Comparison of ENCODE assay signal across 9 mouse cellular contexts in the genomic region with DNA sequence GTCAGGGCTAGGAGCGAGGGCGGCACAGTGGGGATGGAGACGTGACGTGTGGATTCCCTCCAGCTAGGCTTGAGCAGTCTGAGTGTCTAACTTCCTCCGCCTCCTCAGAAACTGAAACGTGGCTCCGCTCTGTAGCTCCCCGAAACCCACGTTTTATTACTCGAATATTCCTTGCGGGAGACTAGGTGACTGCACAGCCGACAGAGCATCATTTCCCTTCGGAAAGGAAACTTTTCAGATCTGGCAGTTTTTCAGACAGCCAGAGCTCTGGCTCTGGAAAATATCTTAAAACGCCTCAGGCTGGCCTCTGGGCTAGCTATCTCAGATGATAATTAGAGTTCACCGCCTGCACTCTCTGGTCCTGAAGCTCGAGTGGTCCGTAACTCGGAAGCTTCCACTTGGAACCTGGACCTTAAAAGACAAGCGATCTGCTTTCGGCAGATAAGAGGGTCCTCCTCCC. TPM values are rescaled to one million over a fixed set of nuclear protein-coding genes. Genes with fewer than 3 reads are reported as not detected.
DNase-seq lines count a peak whose midpoint lies in the region; ATAC-seq and TF ChIP-seq lines count a peak whose summit lies in the region.
"Had no signal": no experiment of that assay in that cellular context is flagged by ENCODE, and none has a peak within 500 bp of the region (broad histone marks: within the 10 kb centered on the region; RNA-seq: fewer than 3 reads in every experiment).

No protein-coding gene starts in this region.

- H3K27ac ChIP-seq in lung, embryonic 16.5 days (ENCODE audit: low read length) = no peak overlapping the region
- H3K27ac ChIP-seq in left cerebral cortex, adult 2 months = no peak overlapping the region
- peak overlapping the region; percentile 18; the same call in 1 of the 2 replicates for H3K27ac ChIP-seq in midbrain, embryonic 16.5 days (ENCODE audit: low read length)

- H3K4me3 ChIP-seq in lung, embryonic 16.5 days (ENCODE audit: low read length) = peak overlapping the region; percentile 50
- peak overlapping the region; percentile 50 for H3K4me3 ChIP-seq in left cerebral cortex, adult 2 months
- peak overlapping the region; percentile 48 for H3K4me3 ChIP-seq in midbrain, embryonic 16.5 days (ENCODE audit: low read depth, low read length)
- H3K4me3 ChIP-seq in lung, adult 2 months (replicated peaks; ENCODE audit: extremely low read depth, low read depth, low read length) = no peak overlapping the region
- H3K4me3 ChIP-seq: erythroblast, embryonic 14.5 days had no signal

- intact Hi-C loops in left cerebral cortex, adult 2 months (cut with DNase I) = loop anchor here (1.0 kb wide), 1 partner anchor 27 kb away; no protein-coding TSS in a partner anchor

- peaks cover 5% of the 10 kb centered on the region for H3K4me1 ChIP-seq in lung, embryonic 16.5 days (replicated peaks; ENCODE audit: control insufficient read depth, insufficient read depth, low read length)
- H3K4me1 ChIP-seq in midbrain, embryonic 16.5 days (ENCODE audit: control insufficient read depth, insufficient read depth, low read length) = peaks cover 4% of the 10 kb centered on the region; the same call in 1 of the 2 replicates
- H3K4me1 ChIP-seq in lung, adult 2 months (ENCODE audit: control insufficient read depth, insufficient read depth, low read length) = peaks cover 6% of the 10 kb centered on the region

- DNase-seq in lung, postnatal 36 days = no peak
- DNase-seq in cerebellum, adult 8-10 months = peak; percentile 11
- DNase-seq in frontal cortex, postnatal 36 days (ENCODE audit: low spot score in 2 of 2) = peak; percentile 35 to 53
- DNase-seq in left cerebral cortex, adult 2 months (ENCODE audit: extremely low spot score in 1 of 2, low spot score in 2 of 2) = peak; percentile 31 to 55
- no peak for DNase-seq in T-cell, adult 2 months (ENCODE audit: low spot score)
- DNase-seq in lung, adult 2 months = no peak

- peak overlapping the region; percentile 51; the same call in 1 of the 2 replicates for H3K9ac ChIP-seq in lung, embryonic 16.5 days (ENCODE audit: low read length)
- peak overlapping the region; percentile 64 for H3K9ac ChIP-seq in midbrain, embryonic 16.5 days (ENCODE audit: low read depth, low read length)

- no peak for TF ChIP-seq POLR2A in lung, adult 2 months (IDR thresholded peaks at IDR 0.05; ENCODE audit: borderline replicate concordance, extremely low read depth, low read depth, low read length)

- H3K36me3 ChIP-seq in lung, embryonic 16.5 days (ENCODE audit: control insufficient read depth, insufficient read depth, low read length) = no peaks in the 10 kb centered on the region
- H3K36me3 ChIP-seq in midbrain, embryonic 16.5 days (ENCODE audit: control insufficient read depth, insufficient read depth, low read length) = no peaks in the 10 kb centered on the region

- no peaks in the 10 kb centered on the region for H3K9me3 ChIP-seq in lung, embryonic 16.5 days (ENCODE audit: control insufficient read depth, low read length)
- no peaks in the 10 kb centered on the region for H3K9me3 ChIP-seq in midbrain, embryonic 16.5 days (replicated peaks; ENCODE audit: control insufficient read depth, low read length, poor library complexity, severe bottlenecking)

- under 1% methylated on average over 20 of the region's 20 CpGs for WGBS in lung, embryonic 16.5 days
- under 1% methylated on average over 20 of the region's 20 CpGs for WGBS in midbrain, embryonic 16.5 days
- WGBS in lung, adult 2 months = 1% methylated on average over 20 of the region's 20 CpGs

- peaks cover 16% of the 10 kb centered on the region for H3K27me3 ChIP-seq in lung, embryonic 16.5 days (ENCODE audit: control insufficient read depth, insufficient read depth, low read depth, low read length)
- no peaks in the 10 kb centered on the region for H3K27me3 ChIP-seq in midbrain, embryonic 16.5 days (ENCODE audit: control insufficient read depth, insufficient read depth, low read depth, low read length)

- H3K4me2 ChIP-seq in lung, embryonic 16.5 days (ENCODE audit: low read depth, low read length) = peak overlapping the region; percentile 69
- H3K4me2 ChIP-seq in midbrain, embryonic 16.5 days (ENCODE audit: low read length) = peak overlapping the region; percentile 79

- no peak for ATAC-seq in lung, embryonic 16.5 days (ENCODE audit: low read depth)
- peak; percentile 80 for ATAC-seq in midbrain, embryonic 16.5 days

- TF ChIP-seq CTCF in left cerebral cortex, adult 2 months (IDR thresholded peaks at IDR 0.05) = no peak
- no peak for TF ChIP-seq CTCF in lung, adult 2 months (IDR thresholded peaks at IDR 0.05; ENCODE audit: insufficient read depth, low read length)

RNA-seq across cellular contexts. Expression of a gene that starts 0.9 kb away (rescaled TPM):
- 3.3 and 3.7 TPM in 2 replicates for polyA plus RNA-seq in lung, embryonic 16.5 days (2015; fragmentation: Nextera tagmentation; extraction: Ambion mirVana)
- total RNA-seq in left cerebral cortex, adult 2 months (2021) = 10 to 100 TPM; 84.3 to 85.4 TPM
- polyA plus RNA-seq in midbrain, embryonic 16.5 days (2015; fragmentation: Nextera tagmentation; extraction: Ambion mirVana) = 104 and 106 TPM in 2 replicates
- polyA plus RNA-seq in lung, adult 2 months (2012; rRNA removed) = 0.10 and 0.21 TPM in 2 replicates
- polyA plus RNA-seq: erythroblast, embryonic 14.5 days had no signal

RNA-seq across cellular contexts. Expression of a gene that starts 40.3 kb away (rescaled TPM):
- 4.1 and 6.1 TPM in 2 replicates for polyA plus RNA-seq in lung, embryonic 16.5 days (2015; fragmentation: Nextera tagmentation; extraction: Ambion mirVana)
- 1 to 10 TPM; 2.4 to 2.5 TPM for total RNA-seq in left cerebral cortex, adult 2 months (2021)
- 0.61 and 0.75 TPM in 2 replicates for polyA plus RNA-seq in midbrain, embryonic 16.5 days (2015; fragmentation: Nextera tagmentation; extraction: Ambion mirVana)
- polyA plus RNA-seq in lung, adult 2 months (2012; rRNA removed) = 12.3 and 15.2 TPM in 2 replicates

Comparison
In these comparisons a context has a peak if more than half of its experiments do, and no peak if none do; other contexts are left out.
1. DNase-seq: peak in cerebellum, adult 8-10 months (single experiment), frontal cortex, postnatal 36 days (2 of 2) and left cerebral cortex, adult 2 months (2 of 2); none in lung, postnatal 36 days (single experiment), T-cell, adult 2 months (single experiment) and lung, adult 2 months (single experiment).
2. RNA of a gene that starts 0.9 kb away (polyA plus RNA-seq): 104 to 106 TPM in midbrain, embryonic 16.5 days; 3.3 to 3.7 TPM in lung, embryonic 16.5 days and 0.10 to 0.21 TPM in lung, adult 2 months; every median in the first group is over 10 times any median in the second.